Mouse (Mus musculus): ENCODE measurements around the gene Adcy1.

- TF ChIP-seq CTCF (IDR thresholded peaks at IDR 0.05; ENCODE audit: low read depth): no peak
- TF ChIP-seq EP300 (IDR thresholded peaks at IDR 0.05; ENCODE audit: low read depth): no peak
These were observed 30.2 kb upstream of the Adcy1 start for GRCm38 (mm10) chr11:7033063-7033462.
